Mouse (Mus musculus): ENCODE results near the gene Pde6c.

Pde6c gene

DNA sequence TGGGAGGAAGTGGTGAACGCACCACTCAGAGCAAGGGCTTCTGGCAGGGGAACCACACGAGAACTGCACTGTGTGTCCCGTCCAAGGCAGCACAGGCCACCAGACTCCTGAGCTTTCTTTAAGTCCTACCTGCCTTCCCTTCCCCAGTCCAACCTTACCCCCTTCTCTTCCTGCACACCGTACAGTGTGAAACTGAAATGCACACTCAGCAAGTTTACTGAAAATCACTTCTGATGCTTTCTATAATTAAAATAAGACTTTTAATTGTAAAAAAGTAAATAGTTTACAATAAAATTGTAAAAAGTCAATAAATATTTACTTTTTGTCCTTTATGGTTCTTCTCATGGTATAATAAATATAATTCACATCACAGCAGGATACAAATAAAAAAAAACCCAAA lies 62.7 kb downstream of the Pde6c start:
- no peak for TF ChIP-seq GATA4 (IDR thresholded peaks at IDR 0.05; ENCODE audit: insufficient replicate concordance, low read length)

DNA sequence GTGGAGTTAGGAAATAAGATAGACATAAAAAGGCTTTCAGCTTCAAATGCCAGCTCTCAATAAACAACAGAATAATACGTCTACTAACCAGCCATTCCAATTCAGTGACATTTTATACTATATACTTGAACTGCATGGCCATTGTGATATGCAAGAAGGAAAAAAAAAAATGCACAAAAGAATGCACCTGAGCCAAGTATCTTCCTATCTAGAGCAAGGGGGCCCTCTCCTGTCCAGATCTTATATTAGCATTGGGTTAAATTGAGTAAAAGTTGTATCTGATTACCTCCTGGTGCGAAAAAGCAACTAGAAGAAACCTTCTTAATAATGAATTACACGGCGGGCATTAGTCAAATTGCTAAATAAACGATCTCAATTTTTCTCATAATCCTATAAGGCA lies 66.2 kb downstream of the Pde6c start:
- no peak for TF ChIP-seq GATA4 (IDR thresholded peaks at IDR 0.05; ENCODE audit: insufficient replicate concordance, low read length)

DNA sequence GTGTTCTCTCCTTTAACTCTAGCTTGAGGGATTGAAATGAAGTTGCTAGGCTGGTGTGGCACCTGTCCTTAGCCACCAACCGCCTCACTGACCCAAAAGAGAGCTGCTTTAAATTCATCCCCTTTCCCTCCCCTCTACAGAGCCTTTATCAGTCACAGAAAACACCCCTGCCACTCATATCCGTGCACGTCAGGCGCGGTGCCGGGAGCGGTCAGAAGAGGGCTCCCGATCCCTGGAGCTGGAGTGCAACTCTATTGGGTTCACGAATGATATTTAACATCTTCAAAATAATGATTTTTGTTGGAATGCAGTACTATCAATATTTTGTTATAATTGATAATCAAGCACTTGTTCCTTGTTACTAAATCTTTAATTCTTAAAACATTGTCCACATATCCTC lies 74.1 kb downstream of the Pde6c start:
- TF ChIP-seq GATA4 (IDR thresholded peaks at IDR 0.05; ENCODE audit: insufficient replicate concordance, low read length): no peak

DNA sequence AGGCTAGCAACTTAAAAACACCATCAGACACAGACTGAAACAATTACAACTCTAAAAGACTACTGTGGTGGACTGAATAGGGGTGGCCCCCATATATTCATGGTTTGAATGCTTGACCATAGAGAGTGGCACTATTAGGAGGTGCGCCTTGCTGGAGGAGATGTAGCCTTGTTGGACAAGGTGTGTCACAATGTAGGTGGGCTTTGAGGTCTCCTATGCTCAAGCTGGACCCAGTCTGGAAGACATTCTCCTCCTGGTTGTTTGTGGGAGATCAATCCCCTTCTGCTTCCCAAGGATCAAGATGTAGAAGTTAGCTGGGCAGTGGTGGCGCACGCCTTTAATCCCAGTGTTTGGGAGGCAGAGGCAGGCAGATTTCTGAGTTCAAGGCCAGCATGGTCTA lies 85.1 kb downstream of the Pde6c start:
- no peak for TF ChIP-seq GATA4 (IDR thresholded peaks at IDR 0.05; ENCODE audit: insufficient replicate concordance, low read length)

DNA sequence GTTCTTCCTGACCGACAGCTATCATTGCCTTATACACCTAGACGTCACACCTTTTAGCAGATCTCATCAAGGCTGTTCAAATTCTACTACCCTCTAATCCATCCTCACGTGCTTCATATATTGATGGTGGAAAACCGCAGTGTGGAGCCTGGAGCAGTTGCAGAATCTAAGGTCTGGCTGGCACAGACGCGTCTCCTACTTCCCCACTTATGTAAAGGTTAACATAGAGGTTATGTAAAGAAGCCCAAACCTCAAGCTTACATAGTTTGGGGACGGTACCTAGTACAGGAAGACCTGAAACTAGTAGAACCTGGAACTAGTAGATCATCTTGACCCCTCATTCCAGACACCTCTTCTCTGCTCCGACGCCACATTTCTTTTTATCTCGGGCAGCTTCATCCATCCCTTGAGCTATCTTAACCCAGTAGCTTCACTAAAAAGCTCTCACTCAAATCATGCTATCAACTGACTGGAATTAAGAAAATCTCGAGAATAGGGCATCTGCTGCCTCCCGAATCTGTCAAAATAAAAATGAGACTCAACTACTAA lies 90.8 kb downstream of the Pde6c start:
- no peak for TF ChIP-seq GATA4 (IDR thresholded peaks at IDR 0.05; ENCODE audit: insufficient replicate concordance, low read length)

DNA sequence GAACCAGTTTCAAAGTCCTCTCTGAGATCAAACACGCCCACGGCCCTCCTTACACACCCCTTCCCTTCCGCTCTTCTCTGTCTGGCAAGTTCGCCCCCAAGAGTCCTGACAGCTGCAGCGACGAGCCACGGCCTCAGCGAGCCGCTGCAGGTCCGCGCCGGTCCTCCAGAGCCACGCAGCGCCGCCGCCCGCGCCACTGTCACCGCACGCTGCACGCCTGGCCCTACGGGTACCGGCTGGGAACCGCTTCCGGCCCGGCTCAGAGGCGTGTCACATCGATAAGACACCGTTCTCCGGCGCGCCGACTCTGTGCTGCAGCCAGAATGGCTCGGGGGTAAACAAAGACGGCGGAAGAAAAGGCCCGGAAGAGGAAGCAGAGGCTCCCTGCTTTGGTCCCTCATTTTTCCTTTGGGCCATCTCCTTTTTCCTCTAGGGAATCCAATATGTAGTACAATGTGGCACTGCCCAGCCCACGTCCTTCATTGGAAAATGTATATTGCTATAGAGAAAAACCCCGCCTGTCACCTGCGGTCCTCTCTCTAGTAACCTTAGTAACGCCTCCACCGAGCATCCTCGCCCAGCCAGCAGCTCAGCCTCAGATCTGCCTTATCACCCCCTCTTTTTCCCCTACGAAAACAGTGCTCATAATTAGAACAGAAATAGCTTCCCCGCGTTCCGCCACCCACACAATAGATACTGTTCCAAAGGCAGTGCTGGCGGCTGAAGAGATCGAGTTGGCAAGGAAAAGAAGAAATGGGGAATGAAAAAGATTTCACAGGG lies 91.5 kb downstream of the Pde6c start, which contains the start of gene Fra10ac1:
Gene Fra10ac1 (minus strand): TSS at position 252 of the 780 bp plus-strand sequence.
- TF ChIP-seq GATA4 (IDR thresholded peaks at IDR 0.05; ENCODE audit: insufficient replicate concordance, low read length): peak; percentile 87; the same call in 1 of the 2 replicates

DNA sequence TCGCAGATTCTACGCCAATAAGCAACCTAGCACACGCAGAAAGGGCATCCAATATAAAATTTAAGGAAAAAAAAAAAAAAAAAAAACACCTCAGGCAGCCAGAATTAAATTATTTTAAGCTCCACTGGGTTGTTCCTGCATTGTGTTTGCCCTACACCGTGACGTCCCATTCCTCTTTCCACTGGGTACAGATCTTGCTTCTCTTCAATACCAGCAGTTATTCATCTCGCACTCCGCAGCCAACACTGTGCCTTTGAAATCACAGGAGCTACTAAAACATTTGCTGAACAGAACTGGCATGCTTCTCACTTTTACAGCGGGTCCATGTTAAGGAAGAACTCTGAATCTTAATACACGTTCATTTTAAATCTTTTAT lies 92.1 kb downstream of the Pde6c start:
- TF ChIP-seq GATA4 (IDR thresholded peaks at IDR 0.05; ENCODE audit: insufficient replicate concordance, low read length): no peak

DNA sequence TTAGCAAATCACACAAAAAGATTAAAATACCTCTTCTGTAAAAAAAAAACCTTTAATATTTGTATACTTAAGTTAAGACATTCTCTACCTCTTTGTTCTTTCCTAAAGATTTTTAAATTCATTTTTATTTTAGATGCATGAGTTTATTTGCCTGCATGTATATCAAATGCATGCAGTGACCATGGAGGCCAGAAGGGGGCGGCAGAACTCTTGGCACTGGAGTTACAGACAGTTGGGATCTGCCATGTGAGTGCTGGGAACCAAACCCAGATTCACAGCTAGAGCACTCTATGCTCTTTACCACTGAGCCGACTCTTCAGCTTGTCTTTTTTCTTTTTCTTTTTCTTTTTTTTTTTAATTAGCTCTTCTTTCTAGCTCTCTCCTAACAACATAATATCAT lies 96.1 kb downstream of the Pde6c start:
- no peak for TF ChIP-seq GATA4 (IDR thresholded peaks at IDR 0.05; ENCODE audit: insufficient replicate concordance, low read length)

DNA sequence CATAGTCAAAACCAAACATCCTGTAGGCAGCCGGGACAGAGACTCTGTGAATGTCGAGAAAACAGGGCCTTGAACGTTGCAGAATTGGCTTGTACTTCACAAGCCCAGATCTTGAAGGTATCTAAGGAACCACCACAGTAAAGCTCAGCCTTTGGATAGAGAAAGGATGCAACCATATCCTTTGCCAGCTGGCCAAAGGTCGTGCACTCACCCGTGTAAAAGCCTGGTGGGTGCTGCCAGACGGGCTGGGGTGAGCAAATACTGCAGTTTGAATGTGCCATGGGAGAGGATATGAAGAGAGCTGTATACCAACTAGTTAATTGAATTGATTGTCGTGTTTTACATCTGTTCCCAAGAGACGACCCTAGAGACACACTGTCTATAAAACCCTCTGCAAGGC lies 99.5 kb downstream of the Pde6c start:
- no peak for TF ChIP-seq GATA4 (IDR thresholded peaks at IDR 0.05; ENCODE audit: insufficient replicate concordance, low read length)

DNA sequence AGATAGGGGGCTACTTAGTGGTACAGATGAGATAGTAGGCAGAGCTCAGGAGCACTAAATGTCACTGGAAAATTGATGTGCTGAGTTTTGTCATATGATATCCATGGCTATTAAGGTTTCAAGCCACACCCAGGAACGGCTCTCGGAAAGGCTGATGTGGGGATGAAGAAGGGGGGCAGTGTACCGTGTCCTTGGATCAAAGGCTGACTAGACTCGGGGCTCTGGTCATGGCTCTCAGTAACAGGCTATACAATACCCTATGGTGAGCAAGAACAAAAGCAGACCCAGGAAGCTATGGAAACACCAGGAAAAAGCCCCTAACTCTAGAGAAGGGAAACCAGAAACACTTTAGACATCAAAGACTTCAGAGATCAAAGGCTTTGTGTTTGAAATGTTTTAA lies 99.9 kb downstream of the Pde6c start:
- TF ChIP-seq GATA4 (IDR thresholded peaks at IDR 0.05; ENCODE audit: insufficient replicate concordance, low read length): no peak

All from liver, adult (tissue).